Mouse (Mus musculus) kidney, postnatal 0 days (tissue): ENCODE results near the gene Col4a2. TPM values are rescaled to one million over a fixed set of nuclear protein-coding genes. Genes with fewer than 3 reads are reported as not detected.

ENCODE experiments used
- ATAC-seq: fragments of 200-750 bp; cut with Nextera tagmentation; replicated peaks from 2 replicates; pipeline ENCODE4 v1.8.0; 2017; ENCODE audit warnings: low read depth, moderate number of reproducible peaks, moderate TSS enrichment, moderate library complexity; ENCODE audit not compliant: low FRiP score
- DNase-seq: peaks from one replicate; pipeline ENCODE4 v3.0.0-alpha.2; 2016; ENCODE audit warnings: low spot score
- H3K27ac ChIP-seq: fragments of 300-500 bp; sonication (generic); 2 replicates; pipeline ENCODE4 v1.5.1; 2014; ENCODE audit warnings: mild to moderate bottlenecking
- H3K27me3 ChIP-seq: fragments of 300-500 bp; sonication (generic); 2 replicates; pipeline ENCODE4 v1.6.1; 2014; ENCODE audit warnings: low read length, mixed read lengths; ENCODE audit not compliant: insufficient read depth
- H3K36me3 ChIP-seq: fragments of 300-500 bp; sonication (generic); 2 replicates; pipeline ENCODE4 v1.6.1; 2014; ENCODE audit warnings: low read length, mixed read lengths; ENCODE audit not compliant: insufficient read depth
- H3K4me1 ChIP-seq: fragments of 300-500 bp; sonication (generic); replicated peaks from 2 replicates; pipeline ENCODE4 v1.6.1; 2014; ENCODE audit warnings: antibody characterized with exemption, low read length, mixed read lengths; ENCODE audit not compliant: insufficient read depth
- H3K4me2 ChIP-seq: fragments of 300-500 bp; sonication (generic); 2 replicates; pipeline ENCODE4 v1.6.1; 2014; ENCODE audit warnings: mild to moderate bottlenecking, low read length, moderate library complexity, mixed read lengths
- H3K4me3 ChIP-seq: fragments of 300-500 bp; sonication (generic); replicated peaks from 2 replicates; pipeline ENCODE4 v1.5.1; 2014; ENCODE audit warnings: low read depth, low read length
- H3K9ac ChIP-seq: fragments of 300-500 bp; sonication (generic); 2 replicates; pipeline ENCODE4 v1.6.1; 2014; ENCODE audit warnings: low read depth, low read length
- H3K9me3 ChIP-seq: fragments of 300-500 bp; sonication (generic); replicated peaks from 2 replicates; pipeline ENCODE4 v1.6.1; 2016; ENCODE audit warnings: low read length, inconsistent platforms, mixed read lengths
- CTCF ChIP-seq: IDR thresholded peaks from 2 replicates; pipeline ENCODE4 v1.5.1; 2016; ENCODE audit warnings: antibody characterized with exemption, low read depth, mild to moderate bottlenecking, moderate library complexity
- WGBS: fragments of 180-500 bp; shearing (Covaris S2); extraction: QIAGEN DNeasy Blood & Tissue Kit; methylation state at CpG from one replicate; pipeline ENCODE4 v1.1.7; 2014; 5-methylcytosine and 5-hydroxymethylcytosine counted together
- polyA plus RNA-seq: library from polyadenylated mRNA; unstranded; fragments of >200 nt; fragmentation: Nextera tagmentation; extraction: Ambion mirVana; gene quantifications from 2 replicates; pipeline ENCODE4 v1.2.1, GENCODE M21; 2015

Gene Col4a2
- polyA plus RNA-seq, 1 experiment from 2014 or later: 140 TPM

GRCm38 (mm10) chr8:11385272-11385905 lies 72.8 kb downstream of the Col4a2 start:
- Histone ChIP-seq H3K36me3 (0 out of 2 replicates have a peak, but pooled peaks cover 3% of the 10 kb centered on the region), H3K4me3 (no peak overlapping the region), H3K4me1 (peaks cover 26% of the 10 kb centered on the region; the same call in 1 of the 2 replicates), H3K9ac (no peak overlapping the region), H3K27me3 (no peaks in the 10 kb centered on the region), H3K9me3 (no peaks in the 10 kb centered on the region), H3K27ac (peak overlapping the region; percentile 31; the same call in 1 of the 2 replicates), H3K4me2 (no peak overlapping the region)
- WGBS: 62% methylated on average over 9 of the region's 9 CpGs
- no peak for TF ChIP-seq CTCF
- no peak for ATAC-seq
- peak; percentile 72 for DNase-seq

GRCm38 (mm10) chr8:11387282-11387681 lies 74.7 kb downstream of the Col4a2 start:
- 92% methylated on average over 4 of the region's 4 CpGs for WGBS
- DNase-seq: no peak
- H3K27ac ChIP-seq: no peak overlapping the region

GRCm38 (mm10) chr8:11389275-11390050 lies 76.9 kb downstream of the Col4a2 start:
- H3K9ac ChIP-seq: no peak overlapping the region
- H3K4me3 ChIP-seq: no peak overlapping the region
- DNase-seq (no peak), ATAC-seq (no peak)
- TF ChIP-seq CTCF: no peak
- no peaks in the 10 kb centered on the region for H3K27me3 ChIP-seq
- H3K4me1 ChIP-seq: peaks cover 20% of the 10 kb centered on the region
- H3K27ac ChIP-seq: no peak overlapping the region
- 0 out of 2 replicates have a peak, but pooled peaks cover 3% of the 10 kb centered on the region for H3K36me3 ChIP-seq
- no peaks in the 10 kb centered on the region for H3K9me3 ChIP-seq
- H3K4me2 ChIP-seq: no peak overlapping the region
- WGBS: 83% methylated on average over 11 of the region's 11 CpGs

More at GRCm38 (mm10) chr8:11387282-11387681, 74.7 kb downstream of the Col4a2 start:
- TF ChIP-seq CTCF: no peak
- Histone ChIP-seq H3K27me3 (no peaks in the 10 kb centered on the region), H3K4me2 (no peak overlapping the region), H3K4me3 (no peak overlapping the region), H3K36me3 (0 out of 2 replicates have a peak, but pooled peaks cover 3% of the 10 kb centered on the region), H3K9me3 (no peaks in the 10 kb centered on the region), H3K4me1 (peaks cover 15% of the 10 kb centered on the region; the same call in 1 of the 2 replicates), H3K9ac (no peak overlapping the region)
- no peak for ATAC-seq

GRCm38 (mm10) chr8:11392739-11393138 lies 80.1 kb downstream of the Col4a2 start:
- DNase-seq (peak; percentile 89), ATAC-seq (peak; percentile 41; the same call in 1 of the 2 replicates)
- H3K9me3 ChIP-seq: no peaks in the 10 kb centered on the region
- peak; percentile 99 for TF ChIP-seq CTCF
- peaks cover 18% of the 10 kb centered on the region for H3K4me1 ChIP-seq
- H3K36me3 ChIP-seq: 0 out of 2 replicates have a peak, but pooled peaks cover 6% of the 10 kb centered on the region
- peak overlapping the region; percentile 65 for H3K27ac ChIP-seq
- WGBS: 0% methylated on average over 1 of the region's 1 CpGs
- no peak overlapping the region for H3K4me2 ChIP-seq
- no peak overlapping the region for H3K4me3 ChIP-seq
- no peaks in the 10 kb centered on the region for H3K27me3 ChIP-seq
- H3K9ac ChIP-seq: no peak overlapping the region

GRCm38 (mm10) chr8:11393161-11393560 lies 80.6 kb downstream of the Col4a2 start:
- Histone ChIP-seq H3K27me3 (no peaks in the 10 kb centered on the region), H3K36me3 (peaks cover 10% of the 10 kb centered on the region; the same call in 1 of the 2 replicates), H3K4me3 (no peak overlapping the region), H3K27ac (peak overlapping the region; percentile 65), H3K9ac (0 out of 2 replicates have a peak overlapping the region, but pooled peaks have one; percentile 1), H3K4me2 (0 out of 2 replicates have a peak overlapping the region, but pooled peaks have one; percentile 2), H3K4me1 (peaks cover 18% of the 10 kb centered on the region), H3K9me3 (no peaks in the 10 kb centered on the region)
- 17% methylated on average over 7 of the region's 7 CpGs for WGBS
- DNase-seq: peak; percentile 75
- no peak for TF ChIP-seq CTCF
- ATAC-seq: peak; percentile 58; the same call in 1 of the 2 replicates

GRCm38 (mm10) chr8:11393607-11394006 lies 81.0 kb downstream of the Col4a2 start:
- peaks cover 18% of the 10 kb centered on the region for H3K4me1 ChIP-seq
- no peak for ATAC-seq
- WGBS: 24% methylated on average over 8 of the region's 8 CpGs
- H3K9me3 ChIP-seq: no peaks in the 10 kb centered on the region
- H3K9ac ChIP-seq: 0 out of 2 replicates have a peak overlapping the region, but pooled peaks have one; percentile 1
- DNase-seq: peak; percentile 67
- no peak for TF ChIP-seq CTCF
- H3K4me3 ChIP-seq: no peak overlapping the region
- no peaks in the 10 kb centered on the region for H3K27me3 ChIP-seq
- H3K4me2 ChIP-seq: 0 out of 2 replicates have a peak overlapping the region, but pooled peaks have one; percentile 2
- H3K36me3 ChIP-seq: peaks cover 10% of the 10 kb centered on the region; the same call in 1 of the 2 replicates
- H3K27ac ChIP-seq: peak overlapping the region; percentile 65
